Mouse (Mus musculus) yolk sac, embryonic 10.5 days (tissue): ENCODE measurements at regions not wholly inside any gene's neighbourhood (a gene's known extent, or its start where the extent isn't known, plus 50 kb on each side); places are given as distances from the start of the nearest gene placed in this dataset.
"Not testable (repeated sequence)": the region's sequence is repeated elsewhere in the genome, so short reads cannot be mapped to it uniquely, and the experiment has no call there.

Experiments
- DNase-seq: peaks from one replicate; pipeline ENCODE4 v3.0.0-alpha.2; 2017; ENCODE audit warnings: low spot score

GRCm38 (mm10) chr10:15321480-15321879, 603.5 kb upstream of the Gje1 start:
- no peak for DNase-seq

- DNase-seq, result no peak
Measured at GRCm38 (mm10) chr10:15317017-15317607, 599.1 kb upstream of the Gje1 start.

DNA sequence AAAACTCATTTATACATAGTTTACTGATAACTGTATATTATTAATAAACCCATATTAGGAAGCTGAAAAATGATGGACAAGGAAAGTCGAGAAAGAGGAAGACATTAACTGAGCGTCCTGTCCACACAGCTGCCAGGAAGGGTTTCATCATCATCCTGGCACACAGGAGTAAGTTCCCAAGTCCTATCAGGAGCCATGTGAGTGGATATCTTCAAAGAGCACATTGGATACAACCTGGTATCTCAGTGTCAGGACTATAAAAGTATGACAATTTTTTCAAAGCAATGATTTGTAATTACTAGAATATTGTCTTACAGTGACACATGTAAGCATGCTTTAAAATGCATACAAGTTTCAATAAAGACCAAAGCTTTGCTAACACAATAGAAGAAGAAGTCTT, 592.6 kb upstream of the Gje1 start:
- DNase-seq, result no peak

- DNase-seq, result no peak
Measured at GRCm38 (mm10) chr10:15305811-15306473, 587.9 kb upstream of the Gje1 start.

DNA sequence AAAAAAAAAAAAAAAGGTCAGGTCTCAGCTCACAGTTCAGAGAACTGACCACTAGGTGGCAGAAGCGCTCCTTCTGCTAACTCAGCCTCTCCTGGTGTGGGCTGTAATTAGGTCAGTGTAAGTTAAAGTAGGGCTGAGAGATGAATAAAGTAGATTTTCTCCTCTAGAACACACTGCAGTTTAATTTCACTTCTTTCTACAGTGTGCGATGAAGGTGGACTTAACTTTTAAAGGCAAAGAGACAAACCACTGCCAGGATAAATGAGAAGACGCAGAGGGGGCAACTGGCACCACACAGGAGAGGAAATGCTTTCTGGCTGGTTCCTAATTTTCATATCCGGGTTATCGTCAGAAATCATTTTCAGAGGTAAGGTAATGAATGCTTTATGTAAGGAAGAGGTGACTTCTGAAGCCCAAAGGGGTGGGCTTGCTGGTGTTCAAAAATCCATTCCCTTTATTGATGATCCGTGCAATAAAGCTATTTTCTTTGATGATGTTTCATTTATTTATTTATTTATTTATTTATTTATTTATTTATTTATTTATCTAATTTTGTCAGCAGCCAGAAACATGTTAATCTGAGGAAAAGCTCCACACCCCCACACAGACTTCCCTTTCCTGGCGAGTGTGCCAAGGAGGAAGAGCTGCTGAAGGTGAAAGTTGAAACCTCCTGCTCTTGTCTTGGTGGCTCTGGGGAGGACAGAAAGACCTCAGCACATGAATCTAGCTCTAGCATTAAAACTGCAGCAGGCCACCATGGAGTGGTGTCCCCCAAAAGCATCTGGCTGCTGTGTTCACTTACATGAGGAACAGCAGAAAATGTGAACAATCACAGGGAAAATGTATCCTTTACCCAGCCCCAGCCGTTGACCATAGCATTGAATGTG, 582.4 kb upstream of the Gje1 start:
- peak; percentile 63 for DNase-seq

DNA sequence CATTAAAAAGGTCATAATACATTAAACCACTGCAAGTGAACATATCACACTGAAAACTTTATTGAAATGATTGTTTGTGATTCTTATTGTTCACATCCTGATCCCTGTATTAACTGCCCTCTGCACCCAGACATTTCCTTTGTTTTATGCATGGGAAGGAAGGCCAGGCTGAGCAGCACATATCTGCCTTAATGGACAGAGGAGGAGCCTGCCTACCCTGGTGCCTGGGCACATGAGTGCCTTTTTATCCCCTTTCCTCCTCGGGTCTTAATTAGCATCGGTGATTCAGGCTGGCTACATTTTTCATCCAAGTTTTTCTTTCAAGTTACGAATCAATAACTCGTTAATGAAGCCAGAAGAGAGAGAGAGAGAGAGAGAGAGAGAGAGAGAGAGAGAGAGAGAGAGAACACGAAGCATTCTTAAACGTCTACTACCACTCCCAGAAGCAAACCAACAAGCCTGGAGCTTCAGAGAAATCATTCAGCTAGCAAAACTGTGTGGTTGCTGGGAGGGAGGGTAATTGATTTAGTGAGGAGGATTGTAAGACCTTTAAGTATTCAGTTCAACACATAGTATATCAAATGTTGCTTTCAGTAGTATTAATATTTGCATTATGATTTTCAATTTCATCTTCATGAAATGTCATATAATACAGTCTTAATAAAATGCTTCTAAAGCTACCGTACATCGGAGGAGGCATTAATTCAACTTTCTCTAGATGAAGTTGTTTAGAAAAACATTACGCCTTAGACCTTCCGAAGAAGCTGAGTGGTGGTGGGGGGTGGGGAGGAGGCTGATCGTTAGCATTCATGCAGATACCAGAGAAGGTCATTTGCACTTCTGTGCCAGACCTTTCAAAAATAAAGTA, 581.6 kb upstream of the Gje1 start:
- no peak for DNase-seq

- no peak for DNase-seq
Measured at GRCm38 (mm10) chr10:15297257-15297656, 579.2 kb upstream of the Gje1 start.

- DNase-seq, result no peak
Measured at GRCm38 (mm10) chr10:15294125-15294524, 576.1 kb upstream of the Gje1 start.

- not testable (repeated sequence) for DNase-seq
Measured at GRCm38 (mm10) chr10:15263337-15263736, 545.3 kb upstream of the Gje1 start.

DNA sequence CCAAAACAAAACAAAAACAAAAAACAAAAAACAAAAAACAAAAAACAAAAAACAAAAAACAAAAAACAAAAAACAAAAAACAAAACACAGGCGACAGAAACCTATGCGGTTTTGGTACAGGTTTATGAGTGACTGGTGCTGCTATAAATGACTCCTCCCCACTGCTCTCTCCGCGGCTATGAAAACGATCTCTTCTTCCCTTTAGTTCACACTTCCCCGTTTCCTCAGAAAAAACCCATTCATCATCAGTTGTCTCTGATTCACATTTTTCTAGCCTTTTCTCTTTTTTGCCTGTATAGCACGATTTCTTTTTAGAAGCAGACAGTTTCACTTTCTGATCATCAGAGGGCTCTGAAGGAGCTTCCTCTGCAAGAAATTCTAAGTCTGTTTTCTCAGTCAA, 544.3 kb upstream of the Gje1 start:
- not testable (repeated sequence) for DNase-seq

DNA sequence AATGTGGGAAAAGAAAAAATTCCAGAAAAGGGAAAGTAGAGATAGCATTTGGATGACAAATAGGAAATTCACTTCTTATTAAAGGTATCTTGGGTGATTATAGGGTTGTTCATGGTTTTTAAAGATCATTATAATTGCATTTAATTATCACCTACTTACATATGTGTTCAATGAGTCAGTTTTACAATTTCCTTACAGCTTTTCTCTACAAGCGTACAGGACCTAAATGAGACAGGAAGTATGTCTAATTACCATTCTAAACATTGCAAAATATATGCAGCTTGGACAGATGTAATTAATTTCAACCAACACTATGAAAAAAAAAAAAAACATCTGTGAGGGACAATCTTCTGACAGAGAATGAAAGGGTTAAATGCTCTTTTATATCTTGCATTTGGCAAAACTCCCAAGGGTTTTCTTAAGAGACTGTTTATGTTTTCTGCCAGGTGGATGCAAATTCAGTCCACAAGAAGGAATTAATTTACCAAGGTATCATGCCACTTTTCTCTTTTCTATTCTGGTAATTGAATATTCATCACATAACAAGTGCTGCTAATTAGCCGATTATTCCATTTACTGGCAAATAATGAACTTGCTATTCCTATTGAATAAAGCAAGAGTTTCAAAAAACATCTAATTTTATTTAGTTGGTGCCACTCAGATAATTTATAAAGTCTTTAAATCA, 531.5 kb upstream of the Gje1 start:
- no peak for DNase-seq

GRCm38 (mm10) chr10:15248899-15249298, 530.9 kb upstream of the Gje1 start:
- DNase-seq, result no peak

- no peak for DNase-seq
Measured at GRCm38 (mm10) chr10:15244376-15245262, 526.6 kb upstream of the Gje1 start.

- DNase-seq, result no peak
Measured at GRCm38 (mm10) chr10:15243460-15243859, 525.4 kb upstream of the Gje1 start.

- DNase-seq, result no peak
Measured at GRCm38 (mm10) chr10:15218883-15219282, 500.9 kb upstream of the Gje1 start.

- no peak for DNase-seq
Measured at GRCm38 (mm10) chr10:15179585-15179984, 461.6 kb upstream of the Gje1 start.

DNA sequence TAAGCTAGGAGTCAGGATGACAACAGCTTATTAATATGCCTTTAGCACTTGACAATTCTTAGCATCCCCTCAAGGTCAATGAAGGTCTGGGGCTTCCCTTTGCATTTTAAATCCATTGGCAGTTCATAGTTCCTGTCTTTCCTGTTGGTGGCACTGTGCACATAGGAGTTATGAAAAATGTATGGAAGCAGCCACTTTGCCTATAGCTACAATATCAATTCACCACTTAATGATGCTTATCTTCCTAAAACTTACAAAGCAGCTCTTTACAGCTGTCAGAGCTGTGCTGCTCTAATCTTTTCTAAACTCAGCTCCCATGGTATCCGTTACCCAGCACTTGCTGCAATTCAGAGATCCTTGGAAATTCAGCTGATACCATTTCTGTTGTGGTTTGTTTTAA, 456.4 kb upstream of the Gje1 start:
- DNase-seq, result no peak

GRCm38 (mm10) chr10:15172558-15172957, 454.5 kb upstream of the Gje1 start:
- DNase-seq, result no peak

GRCm38 (mm10) chr10:15140703-15141102, 422.7 kb upstream of the Gje1 start:
- no peak for DNase-seq
